Mouse (Mus musculus): ENCODE measurements at regions not wholly inside any gene's neighbourhood (a gene's known extent, or its start where the extent isn't known, plus 50 kb on each side); places are given as distances from the start of the nearest gene placed in this dataset.
A peak's percentile ranks its signal among the peaks of the same experiment; 100 is the strongest.

GRCm38 (mm10) chr9:115680703-115681576 lies 228.3 kb upstream of the Gadl1 start:
- DNase-seq (ENCODE audit: low read depth), result no peak

GRCm38 (mm10) chr9:115681841-115682240 lies 227.4 kb upstream of the Gadl1 start:
- DNase-seq (ENCODE audit: low read depth), result no peak

GRCm38 (mm10) chr9:115683951-115684350 lies 225.3 kb upstream of the Gadl1 start:
- no peak for DNase-seq (ENCODE audit: low read depth)

- peak; percentile 43 for DNase-seq (ENCODE audit: low read depth)
These were observed 222.7 kb upstream of the Gadl1 start for GRCm38 (mm10) chr9:115686605-115687004.

GRCm38 (mm10) chr9:115692837-115693236 lies 216.4 kb upstream of the Gadl1 start:
- no peak for DNase-seq (ENCODE audit: low read depth)

GRCm38 (mm10) chr9:115703791-115704190 lies 205.5 kb upstream of the Gadl1 start:
- DNase-seq (ENCODE audit: low read depth), result no peak

GRCm38 (mm10) chr9:115704249-115704648 lies 205.0 kb upstream of the Gadl1 start:
- DNase-seq (ENCODE audit: low read depth), result no peak

GRCm38 (mm10) chr9:115705761-115706160 lies 203.5 kb upstream of the Gadl1 start:
- DNase-seq (ENCODE audit: low read depth), result no peak

GRCm38 (mm10) chr9:115708199-115708934 lies 200.9 kb upstream of the Gadl1 start:
- no peak for DNase-seq (ENCODE audit: low read depth)

GRCm38 (mm10) chr9:115710039-115710739 lies 199.1 kb upstream of the Gadl1 start:
- no peak for DNase-seq (ENCODE audit: low read depth)

GRCm38 (mm10) chr9:115720306-115720705 lies 188.9 kb upstream of the Gadl1 start:
- DNase-seq (ENCODE audit: low read depth), result no peak

GRCm38 (mm10) chr9:115720841-115721240 lies 188.4 kb upstream of the Gadl1 start:
- DNase-seq (ENCODE audit: low read depth), result no peak

GRCm38 (mm10) chr9:115724063-115724462 lies 185.2 kb upstream of the Gadl1 start:
- no peak for DNase-seq (ENCODE audit: low read depth)

- DNase-seq (ENCODE audit: low read depth), result no peak
These were observed 181.9 kb upstream of the Gadl1 start for GRCm38 (mm10) chr9:115727361-115727760.

GRCm38 (mm10) chr9:115731557-115731956 lies 177.7 kb upstream of the Gadl1 start:
- DNase-seq (ENCODE audit: low read depth), result no peak

GRCm38 (mm10) chr9:115733104-115733503 lies 176.2 kb upstream of the Gadl1 start:
- DNase-seq (ENCODE audit: low read depth), result no peak

- DNase-seq (ENCODE audit: low read depth), result no peak
These were observed 169.3 kb upstream of the Gadl1 start for GRCm38 (mm10) chr9:115739984-115740383.

- DNase-seq (ENCODE audit: low read depth), result no peak
These were observed 162.8 kb upstream of the Gadl1 start for GRCm38 (mm10) chr9:115746436-115746835.

GRCm38 (mm10) chr9:115760496-115760895 lies 148.8 kb upstream of the Gadl1 start:
- DNase-seq (ENCODE audit: low read depth), result no peak

- no peak for DNase-seq (ENCODE audit: low read depth)
These were observed 145.1 kb upstream of the Gadl1 start for GRCm38 (mm10) chr9:115764136-115764535.

- no peak for DNase-seq (ENCODE audit: low read depth)
These were observed 142.8 kb upstream of the Gadl1 start for GRCm38 (mm10) chr9:115766471-115766870.

- no peak for DNase-seq (ENCODE audit: low read depth)
These were observed 134.1 kb upstream of the Gadl1 start for GRCm38 (mm10) chr9:115775112-115775511.

- DNase-seq (ENCODE audit: low read depth), result no peak
These were observed 133.4 kb upstream of the Gadl1 start for GRCm38 (mm10) chr9:115775858-115776257.
